Mouse (Mus musculus): ENCODE measurements around the gene Hoxc10. TPM values are rescaled to one million over a fixed set of nuclear protein-coding genes. Genes with fewer than 3 reads are reported as not detected.

Hoxc10 gene
- polyA plus RNA-seq, 1 experiment from 2014 or later: not detected

- H3K36me3 ChIP-seq: no peaks in the 10 kb centered on the region
- H3K27me3 ChIP-seq: peaks cover 100% of the 10 kb centered on the region
- H3K9ac ChIP-seq: no peak overlapping the region
- H3K4me1 ChIP-seq (replicated peaks): 0 out of 2 replicates have a peak, but pooled peaks cover 6% of the 10 kb centered on the region
- no peak overlapping the region for H3K4me3 ChIP-seq (replicated peaks)
- no peaks in the 10 kb centered on the region for H3K9me3 ChIP-seq (replicated peaks)
- WGBS (ENCODE audit: insufficient replicate concordance): 2% methylated on average over 12 of the region's 12 CpGs
- no peak overlapping the region for H3K4me2 ChIP-seq
- ATAC-seq (ENCODE audit: low read depth) (no peak), DNase-seq (no peak)
- H3K27ac ChIP-seq: no peak overlapping the region
Observed at GRCm38 (mm10) chr15:102983716-102984115, 17.1 kb downstream of the Hoxc10 start.

- Histone ChIP-seq H3K27me3 (peaks cover 100% of the 10 kb centered on the region), H3K36me3 (no peaks in the 10 kb centered on the region), H3K9ac (no peak overlapping the region), H3K27ac (no peak overlapping the region), H3K9me3 (replicated peaks) (no peaks in the 10 kb centered on the region), H3K4me1 (replicated peaks) (0 out of 2 replicates have a peak, but pooled peaks cover 6% of the 10 kb centered on the region), H3K4me2 (no peak overlapping the region), H3K4me3 (replicated peaks) (no peak overlapping the region)
- DNase-seq (no peak), ATAC-seq (ENCODE audit: low read depth) (no peak)
- 7% methylated on average over 10 of the region's 10 CpGs for WGBS (ENCODE audit: insufficient replicate concordance)
Observed at GRCm38 (mm10) chr15:102984521-102984920, 17.9 kb downstream of the Hoxc10 start.

- Histone ChIP-seq H3K4me1 (replicated peaks) (0 out of 2 replicates have a peak, but pooled peaks cover 6% of the 10 kb centered on the region), H3K9me3 (replicated peaks) (no peaks in the 10 kb centered on the region), H3K36me3 (no peaks in the 10 kb centered on the region), H3K27me3 (peaks cover 100% of the 10 kb centered on the region), H3K27ac (no peak overlapping the region), H3K4me2 (no peak overlapping the region), H3K9ac (no peak overlapping the region), H3K4me3 (replicated peaks) (no peak overlapping the region)
- 8% methylated on average over 3 of the region's 3 CpGs for WGBS (ENCODE audit: insufficient replicate concordance)
- ATAC-seq (ENCODE audit: low read depth) (no peak), DNase-seq (no peak)
Observed at GRCm38 (mm10) chr15:102984925-102985324, 18.3 kb downstream of the Hoxc10 start.

- H3K4me3 ChIP-seq (replicated peaks): no peak overlapping the region
- H3K27ac ChIP-seq: no peak overlapping the region
- WGBS (ENCODE audit: insufficient replicate concordance): 4% methylated on average over 21 of the region's 21 CpGs
- H3K4me2 ChIP-seq: no peak overlapping the region
- H3K4me1 ChIP-seq (replicated peaks): no peaks in the 10 kb centered on the region
- ATAC-seq (ENCODE audit: low read depth) (no peak), DNase-seq (peak; percentile 55)
- no peak overlapping the region for H3K9ac ChIP-seq
- no peaks in the 10 kb centered on the region for H3K9me3 ChIP-seq (replicated peaks)
- H3K27me3 ChIP-seq: peaks cover 99% of the 10 kb centered on the region
- H3K36me3 ChIP-seq: no peaks in the 10 kb centered on the region
Observed at GRCm38 (mm10) chr15:102987124-102987833, 20.7 kb downstream of the Hoxc10 start.

- ATAC-seq (ENCODE audit: low read depth) (no peak), DNase-seq (no peak)
- Histone ChIP-seq H3K4me1 (replicated peaks) (no peaks in the 10 kb centered on the region), H3K4me2 (no peak overlapping the region), H3K4me3 (replicated peaks) (no peak overlapping the region), H3K36me3 (no peaks in the 10 kb centered on the region), H3K9me3 (replicated peaks) (no peaks in the 10 kb centered on the region), H3K27ac (no peak overlapping the region), H3K27me3 (peaks cover 99% of the 10 kb centered on the region), H3K9ac (no peak overlapping the region)
- WGBS (ENCODE audit: insufficient replicate concordance): 21% methylated on average over 5 of the region's 5 CpGs
Observed at GRCm38 (mm10) chr15:102988078-102988477, 21.5 kb downstream of the Hoxc10 start.

GRCm38 (mm10) chr15:102990461-102991397 lies 24.1 kb downstream of the Hoxc10 start, which contains the start of gene Hoxc8:
Gene Hoxc8, plus strand, starts transcription at chr15:102990607.
- no peak for ATAC-seq (ENCODE audit: low read depth)
- H3K4me3 ChIP-seq (replicated peaks): no peak within 1 kb of the TSS
- H3K27me3 ChIP-seq: peaks cover 98% of the 10 kb centered on the region
- H3K4me2 ChIP-seq: no peak within 1 kb of the TSS
- no peaks in the 10 kb centered on the region for H3K9me3 ChIP-seq (replicated peaks)
- DNase-seq: no peak
- 3% methylated on average over 69 of the region's 69 CpGs for WGBS (ENCODE audit: insufficient replicate concordance)
- H3K4me1 ChIP-seq (replicated peaks): no peaks in the 10 kb centered on the region
- H3K27ac ChIP-seq: no peak within 1 kb of the TSS
- H3K9ac ChIP-seq: no peak within 1 kb of the TSS
- H3K36me3 ChIP-seq: no peaks in the 10 kb centered on the region

GRCm38 (mm10) chr15:102991782-102992181 lies 25.2 kb downstream of the Hoxc10 start:
- no peak overlapping the region for H3K27ac ChIP-seq
- WGBS (ENCODE audit: insufficient replicate concordance): 2% methylated on average over 7 of the region's 7 CpGs
- H3K27me3 ChIP-seq: peaks cover 98% of the 10 kb centered on the region
- DNase-seq: no peak
- H3K36me3 ChIP-seq: no peaks in the 10 kb centered on the region
- H3K4me3 ChIP-seq (replicated peaks): no peak overlapping the region
- no peak overlapping the region for H3K9ac ChIP-seq
- H3K4me1 ChIP-seq (replicated peaks): no peaks in the 10 kb centered on the region
- no peaks in the 10 kb centered on the region for H3K9me3 ChIP-seq (replicated peaks)
- no peak overlapping the region for H3K4me2 ChIP-seq
- no peak for ATAC-seq (ENCODE audit: low read depth)

GRCm38 (mm10) chr15:102992206-102992605 lies 25.6 kb downstream of the Hoxc10 start:
- Histone ChIP-seq H3K4me1 (replicated peaks) (no peaks in the 10 kb centered on the region), H3K36me3 (no peaks in the 10 kb centered on the region), H3K27ac (no peak overlapping the region), H3K27me3 (peaks cover 98% of the 10 kb centered on the region), H3K9ac (no peak overlapping the region), H3K4me2 (no peak overlapping the region), H3K9me3 (replicated peaks) (no peaks in the 10 kb centered on the region), H3K4me3 (replicated peaks) (no peak overlapping the region)
- ATAC-seq (ENCODE audit: low read depth) (no peak), DNase-seq (no peak)
- 2% methylated on average over 11 of the region's 11 CpGs for WGBS (ENCODE audit: insufficient replicate concordance)

- ATAC-seq (ENCODE audit: low read depth) (no peak), DNase-seq (no peak)
- no peaks in the 10 kb centered on the region for H3K36me3 ChIP-seq
- no peak overlapping the region for H3K27ac ChIP-seq
- H3K9ac ChIP-seq: no peak overlapping the region
- H3K4me2 ChIP-seq: no peak overlapping the region
- H3K4me3 ChIP-seq (replicated peaks): no peak overlapping the region
- no peaks in the 10 kb centered on the region for H3K4me1 ChIP-seq (replicated peaks)
- peaks cover 98% of the 10 kb centered on the region for H3K27me3 ChIP-seq
- H3K9me3 ChIP-seq (replicated peaks): no peaks in the 10 kb centered on the region
- 0% methylated on average over 3 of the region's 3 CpGs for WGBS (ENCODE audit: insufficient replicate concordance)
Observed at GRCm38 (mm10) chr15:102992863-102993262, 26.3 kb downstream of the Hoxc10 start.

GRCm38 (mm10) chr15:102996548-102996947 lies 30.0 kb downstream of the Hoxc10 start:
- H3K9ac ChIP-seq: no peak overlapping the region
- ATAC-seq (ENCODE audit: low read depth): no peak
- H3K4me1 ChIP-seq (replicated peaks): peaks cover 9% of the 10 kb centered on the region
- H3K36me3 ChIP-seq: no peaks in the 10 kb centered on the region
- H3K27me3 ChIP-seq: peaks cover 99% of the 10 kb centered on the region
- no peak overlapping the region for H3K4me2 ChIP-seq
- no peak overlapping the region for H3K27ac ChIP-seq
- no peak for DNase-seq
- no peaks in the 10 kb centered on the region for H3K9me3 ChIP-seq (replicated peaks)
- no peak overlapping the region for H3K4me3 ChIP-seq (replicated peaks)
- WGBS (ENCODE audit: insufficient replicate concordance): 4% methylated on average over 9 of the region's 9 CpGs

GRCm38 (mm10) chr15:102997431-102997830 lies 30.8 kb downstream of the Hoxc10 start:
- H3K9me3 ChIP-seq (replicated peaks): no peaks in the 10 kb centered on the region
- ATAC-seq (ENCODE audit: low read depth) (no peak), DNase-seq (no peak)
- peaks cover 9% of the 10 kb centered on the region for H3K4me1 ChIP-seq (replicated peaks)
- no peak overlapping the region for H3K9ac ChIP-seq
- H3K4me2 ChIP-seq: no peak overlapping the region
- 1% methylated on average over 3 of the region's 3 CpGs for WGBS (ENCODE audit: insufficient replicate concordance)
- H3K4me3 ChIP-seq (replicated peaks): no peak overlapping the region
- H3K36me3 ChIP-seq: no peaks in the 10 kb centered on the region
- no peak overlapping the region for H3K27ac ChIP-seq
- H3K27me3 ChIP-seq: peaks cover 99% of the 10 kb centered on the region
